Mouse (Mus musculus) E14TG2a.4 (cell line): ENCODE measurements around the gene Mtfr1l.

Source experiments
- CTCF ChIP-seq: conservative IDR thresholded peaks from 2 replicates; pipeline ENCODE4 v1.5.1; 2014; ENCODE audit warnings: low read length
- POU5F1 ChIP-seq: IDR thresholded peaks from 2 replicates; pipeline ENCODE4 v1.6.1; 2014; ENCODE audit warnings: low read length, borderline replicate concordance

GRCm38 (mm10) chr4:134503686-134504357 is 31.4 kb downstream of the Mtfr1l start:
- TF ChIP-seq CTCF (no peak), POU5F1 (no peak)
